Mouse (Mus musculus) forebrain, embryonic 14.5 days (tissue): ENCODE measurements around the gene Sirt6. TPM values are rescaled to one million over a fixed set of nuclear protein-coding genes. Genes with fewer than 3 reads are reported as not detected.

ENCODE experiments used
- ATAC-seq: fragments of 200-750 bp; cut with Nextera tagmentation; 2 replicates; pipeline ENCODE4 v1.8.0; 2017; ENCODE audit warnings: mild to moderate bottlenecking, moderate library complexity
- DNase-seq: peaks from one replicate; pipeline ENCODE4 v3.0.0-alpha.2; 2015; ENCODE audit warnings: low spot score
- H3K27ac ChIP-seq: fragments of 300-500 bp; sonication (generic); 2 replicates; pipeline ENCODE4 v1.5.1; 2014; ENCODE audit warnings: low read depth, mild to moderate bottlenecking, control low read depth, low read length, moderate library complexity
- H3K27me3 ChIP-seq: fragments of 300-500 bp; sonication (generic); replicated peaks from 2 replicates; pipeline ENCODE4 v1.6.1; 2014; ENCODE audit warnings: low read length, control low read depth, mixed read lengths; ENCODE audit not compliant: control insufficient read depth, insufficient read depth
- H3K36me3 ChIP-seq: fragments of 300-500 bp; sonication (generic); 2 replicates; pipeline ENCODE4 v1.6.1; 2014; ENCODE audit warnings: low read length, control low read depth; ENCODE audit not compliant: control insufficient read depth, insufficient read depth
- H3K4me1 ChIP-seq: fragments of 300-500 bp; sonication (generic); 2 replicates; pipeline ENCODE4 v1.6.1; 2014; ENCODE audit warnings: antibody characterized with exemption, low read length, control low read depth; ENCODE audit not compliant: control insufficient read depth, insufficient read depth
- H3K4me2 ChIP-seq: fragments of 300-500 bp; sonication (generic); 2 replicates; pipeline ENCODE4 v1.6.1; 2014; ENCODE audit warnings: mild to moderate bottlenecking, control low read depth, low read length
- H3K4me3 ChIP-seq: fragments of 300-500 bp; sonication (generic); 2 replicates; pipeline ENCODE4 v1.5.1; 2014; ENCODE audit warnings: low read depth, low read length, control low read depth
- H3K9ac ChIP-seq: fragments of 300-500 bp; sonication (generic); 2 replicates; pipeline ENCODE4 v1.6.1; 2014; ENCODE audit warnings: mild to moderate bottlenecking, low read length, control low read depth, moderate library complexity
- H3K9me3 ChIP-seq: fragments of 300-500 bp; sonication (generic); replicated peaks from 2 replicates; pipeline ENCODE4 v1.6.1; 2016; ENCODE audit warnings: low read length, control low read depth, mixed read lengths; ENCODE audit not compliant: control insufficient read depth
- WGBS: fragments of 180-500 bp; shearing (Covaris S2); extraction: QIAGEN DNeasy Blood & Tissue Kit; methylation state at CpG from one replicate; pipeline ENCODE4 v1.1.7; 2014; 5-methylcytosine and 5-hydroxymethylcytosine counted together
- polyA plus RNA-seq: library from polyadenylated mRNA; unstranded; fragments of >200 nt; fragmentation: Nextera tagmentation; extraction: Ambion mirVana; gene quantifications from 2 replicates; pipeline ENCODE4 v1.2.1, GENCODE M21; 2014

The Sirt6 gene
- polyA plus RNA-seq, 1 experiment from 2014 or later = 47.4 TPM

DNA sequence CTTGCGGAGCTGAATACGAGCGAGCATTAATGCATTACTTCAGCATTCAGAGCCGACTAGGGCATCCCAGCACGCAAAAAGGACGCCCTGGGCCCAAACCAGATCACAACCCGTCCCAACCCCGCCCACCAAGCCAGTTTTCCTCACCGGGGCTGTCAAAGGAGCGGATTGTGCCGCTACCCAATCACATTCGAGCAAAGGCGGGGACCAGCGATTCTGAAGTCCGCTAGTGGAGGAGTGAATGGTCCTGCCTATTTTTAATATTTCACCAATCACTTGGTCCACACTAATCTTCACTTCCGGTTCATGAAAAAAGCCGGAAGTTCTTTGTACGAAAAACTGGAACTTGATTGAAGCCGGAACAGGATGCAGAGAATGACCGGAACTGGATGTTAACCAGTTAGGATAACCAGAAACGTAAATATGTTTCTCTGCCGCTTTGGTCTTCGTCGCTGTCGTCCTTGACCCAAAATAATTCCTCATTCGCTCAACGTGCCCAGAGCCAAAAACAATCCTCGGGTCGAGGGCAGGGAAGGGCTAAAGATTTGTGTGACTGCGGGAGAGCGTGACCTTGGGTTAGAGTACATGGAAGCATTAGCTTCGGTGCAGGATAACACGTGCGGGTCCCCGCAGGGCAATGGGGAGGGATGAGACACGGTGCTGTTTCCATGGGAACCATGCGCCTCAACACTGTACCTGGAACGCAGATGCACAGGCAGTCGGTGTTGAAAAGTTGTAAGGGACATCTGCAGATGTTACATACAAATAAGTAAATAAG is 21.4 kb downstream of the Sirt6 start, which contains the start of gene BC025920:
Gene BC025920, plus strand, starts transcription at position 297 of the 778 bp plus-strand sequence.
- ATAC-seq (peak; percentile 87), DNase-seq (peak; percentile 99)
- Histone ChIP-seq H3K4me2 (peak within 1 kb of the TSS; percentile 76), H3K4me1 (peaks cover 10% of the 10 kb centered on the region), H3K27ac (peak within 1 kb of the TSS; percentile 89), H3K4me3 (peak within 1 kb of the TSS; percentile 44), H3K27me3 (no peaks in the 10 kb centered on the region), H3K36me3 (no peaks in the 10 kb centered on the region), H3K9me3 (0 out of 2 replicates have a peak, but pooled peaks cover 2% of the 10 kb centered on the region), H3K9ac (peak within 1 kb of the TSS; percentile 68)
- under 1% methylated on average over 39 of the region's 39 CpGs for whole genome bisulfite sequencing

GRCm38 (mm10) chr10:81605666-81605973 is 22.0 kb downstream of the Sirt6 start:
- H3K4me3 ChIP-seq = peak overlapping the region; percentile 44
- 3% methylated on average over 14 of the region's 14 CpGs for WGBS
- H3K4me2 ChIP-seq = peak overlapping the region; percentile 66
- no peak for DNase-seq
- no peaks in the 10 kb centered on the region for H3K9me3 ChIP-seq
- H3K4me1 ChIP-seq = peaks cover 14% of the 10 kb centered on the region
- no peaks in the 10 kb centered on the region for H3K27me3 ChIP-seq
- H3K9ac ChIP-seq = peak overlapping the region; percentile 60
- H3K36me3 ChIP-seq = no peaks in the 10 kb centered on the region
- ATAC-seq = peak; percentile 16; the same call in 1 of the 2 replicates
- peak overlapping the region; percentile 89 for H3K27ac ChIP-seq

DNA sequence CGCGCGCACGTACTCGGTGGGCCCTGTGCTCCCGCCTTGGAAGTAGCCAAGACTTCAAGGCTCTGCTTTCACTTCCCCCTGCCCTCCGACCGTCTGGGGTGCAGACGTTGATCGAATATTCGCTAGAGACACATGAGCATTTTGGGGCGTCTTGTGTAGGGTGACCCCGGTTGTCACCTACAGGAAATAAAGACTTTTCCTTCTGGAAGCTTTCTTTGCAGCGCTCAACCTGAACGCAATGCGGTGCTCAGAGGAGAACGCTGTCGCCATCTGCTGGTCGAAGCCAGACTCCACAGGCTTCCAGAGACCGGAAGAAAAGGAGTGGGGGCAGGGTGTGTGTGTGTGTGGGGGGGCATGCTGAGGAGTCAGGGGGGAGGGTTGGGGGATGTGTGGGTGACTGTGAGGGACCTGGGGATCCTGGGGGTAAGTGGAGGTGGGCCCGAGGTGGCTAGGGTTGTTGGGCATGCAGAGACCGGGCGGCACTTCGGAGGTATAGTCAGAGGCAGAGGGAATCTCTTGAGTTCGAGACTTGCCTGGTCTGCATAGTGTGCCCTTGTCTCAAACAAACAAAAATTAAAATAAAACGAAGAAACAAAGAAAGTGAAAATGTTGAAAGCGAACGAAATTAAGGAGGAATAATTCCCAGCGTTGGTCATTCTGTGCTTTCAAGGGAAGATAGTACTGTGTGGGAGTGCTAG is 22.5 kb downstream of the Sirt6 start:
- peak overlapping the region; percentile 89 for H3K27ac ChIP-seq
- H3K36me3 ChIP-seq = no peaks in the 10 kb centered on the region
- 20% methylated on average over 29 of the region's 29 CpGs for WGBS
- peak; percentile 42 for ATAC-seq
- peak overlapping the region; percentile 66 for H3K4me2 ChIP-seq
- no peaks in the 10 kb centered on the region for H3K9me3 ChIP-seq
- H3K9ac ChIP-seq = peak overlapping the region; percentile 60
- peak; percentile 95 for DNase-seq
- no peaks in the 10 kb centered on the region for H3K27me3 ChIP-seq
- peak overlapping the region; percentile 44 for H3K4me3 ChIP-seq
- peaks cover 16% of the 10 kb centered on the region for H3K4me1 ChIP-seq

DNA sequence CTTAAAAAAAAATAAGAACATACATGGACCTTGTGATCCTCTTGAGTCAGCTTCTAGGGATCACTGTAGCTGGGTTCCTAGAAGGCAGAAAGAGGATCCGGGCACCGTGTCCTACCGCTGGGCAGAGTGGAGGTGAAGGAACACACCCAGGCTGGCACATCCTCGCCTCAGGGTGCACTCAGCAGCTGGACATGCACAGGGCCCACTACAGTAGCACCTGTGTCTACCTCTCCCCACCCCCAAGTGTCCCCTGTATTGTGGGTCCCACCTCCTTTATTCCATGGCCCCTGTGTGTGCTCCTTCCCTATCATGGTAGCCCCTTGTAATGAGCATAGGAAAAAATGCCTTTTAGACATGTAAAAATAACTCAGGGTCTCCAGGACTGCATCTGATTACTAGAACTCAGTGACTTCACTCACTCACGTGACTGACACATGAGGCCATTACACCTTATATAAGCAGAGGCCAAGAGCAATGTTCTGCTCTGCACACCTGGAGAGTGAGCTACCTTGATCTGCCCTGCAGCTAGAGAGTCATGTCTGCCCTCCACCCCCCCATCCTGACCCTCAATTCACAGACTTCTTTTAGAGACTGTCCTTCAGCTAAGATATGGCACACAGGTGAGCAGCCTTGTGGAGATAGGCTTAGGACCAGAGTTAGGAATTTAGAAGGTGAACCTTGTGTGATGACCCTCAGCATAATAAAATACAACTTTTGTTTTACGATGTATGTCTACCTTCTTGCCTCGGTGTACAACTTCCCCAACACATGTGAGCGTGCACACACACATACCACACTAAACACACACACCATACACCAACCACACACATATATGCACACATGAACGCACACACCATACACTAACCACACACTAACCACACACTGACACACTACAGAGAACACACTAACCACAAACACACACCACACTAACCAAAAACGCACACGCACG is 23.3 kb downstream of the Sirt6 start:
- H3K27ac ChIP-seq = no peak overlapping the region
- H3K4me2 ChIP-seq = no peak overlapping the region
- DNase-seq (no peak), ATAC-seq (no peak)
- H3K9me3 ChIP-seq = no peaks in the 10 kb centered on the region
- H3K4me3 ChIP-seq = no peak overlapping the region
- H3K27me3 ChIP-seq = no peaks in the 10 kb centered on the region
- H3K4me1 ChIP-seq = peaks cover 16% of the 10 kb centered on the region
- H3K36me3 ChIP-seq = no peaks in the 10 kb centered on the region
- 83% methylated on average over 12 of the region's 12 CpGs for WGBS
- no peak overlapping the region for H3K9ac ChIP-seq

GRCm38 (mm10) chr10:81602741-81603151 is 24.9 kb downstream of the Sirt6 start:
- Histone ChIP-seq H3K27me3 (no peaks in the 10 kb centered on the region), H3K36me3 (no peaks in the 10 kb centered on the region), H3K4me2 (no peak overlapping the region), H3K9ac (no peak overlapping the region), H3K4me3 (no peak overlapping the region), H3K27ac (no peak overlapping the region), H3K4me1 (peaks cover 18% of the 10 kb centered on the region), H3K9me3 (no peaks in the 10 kb centered on the region)
- WGBS = 20% methylated on average over 4 of the region's 4 CpGs
- ATAC-seq (no peak), DNase-seq (peak; percentile 90)

GRCm38 (mm10) chr10:81601396-81601905 is 26.1 kb downstream of the Sirt6 start:
- WGBS = 20% methylated on average over 7 of the region's 7 CpGs
- DNase-seq = no peak
- Histone ChIP-seq H3K9ac (no peak overlapping the region), H3K27me3 (no peaks in the 10 kb centered on the region), H3K9me3 (no peaks in the 10 kb centered on the region), H3K4me2 (peak overlapping the region; percentile 44; the same call in 1 of the 2 replicates), H3K36me3 (no peaks in the 10 kb centered on the region), H3K4me1 (peaks cover 29% of the 10 kb centered on the region), H3K27ac (no peak overlapping the region), H3K4me3 (no peak overlapping the region)
- no peak for ATAC-seq

DNA sequence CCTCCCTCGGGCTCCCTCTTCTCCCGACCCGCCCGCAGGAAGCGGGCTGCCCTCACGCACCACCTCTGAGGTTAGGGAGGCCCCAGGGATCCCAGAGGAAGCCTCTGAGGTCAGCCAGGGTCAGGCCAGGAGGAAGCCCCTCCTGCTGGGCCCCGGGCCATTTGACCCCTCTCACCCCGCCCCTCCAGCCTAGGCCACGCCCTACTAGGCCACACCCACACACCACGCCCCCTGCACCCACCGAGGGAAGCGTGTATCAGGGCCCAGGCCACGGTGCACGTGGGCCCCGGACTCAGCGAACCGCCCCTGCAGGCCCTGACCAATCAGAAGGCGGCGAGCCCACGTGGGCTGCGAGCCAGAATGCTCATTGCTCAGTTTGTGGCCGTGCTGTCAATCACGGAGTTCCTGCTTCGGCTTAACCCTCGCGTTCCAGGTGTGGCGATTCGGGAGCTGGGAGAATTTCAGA is 26.8 kb downstream of the Sirt6 start, which contains the start of gene Tle6:
Gene Tle6, minus strand, starts transcription at position 336 of the 466 bp plus-strand sequence.
- Histone ChIP-seq H3K36me3 (no peaks in the 10 kb centered on the region), H3K9ac (no peak within 1 kb of the TSS; the same call in 1 of the 2 replicates), H3K4me1 (peaks cover 36% of the 10 kb centered on the region), H3K4me2 (peak within 1 kb of the TSS; percentile 44), H3K9me3 (no peaks in the 10 kb centered on the region), H3K27ac (no peak within 1 kb of the TSS), H3K27me3 (peaks cover 4% of the 10 kb centered on the region; the same call in 1 of the 2 replicates), H3K4me3 (no peak within 1 kb of the TSS; the same call in 1 of the 2 replicates)
- under 1% methylated on average over 28 of the region's 28 CpGs for WGBS
- ATAC-seq = peak; percentile 78
- DNase-seq = peak; percentile 98

- peaks cover 9% of the 10 kb centered on the region; the same call in 1 of the 2 replicates for H3K27me3 ChIP-seq
- WGBS = 55% methylated on average over 10 of the region's 10 CpGs
- no peak overlapping the region for H3K9ac ChIP-seq
- peaks cover 39% of the 10 kb centered on the region for H3K4me1 ChIP-seq
- H3K9me3 ChIP-seq = no peaks in the 10 kb centered on the region
- DNase-seq (no peak), ATAC-seq (no peak)
- H3K4me3 ChIP-seq = no peak overlapping the region
- H3K4me2 ChIP-seq = no peak overlapping the region
- no peak overlapping the region for H3K27ac ChIP-seq
- H3K36me3 ChIP-seq = no peaks in the 10 kb centered on the region
Observed at GRCm38 (mm10) chr10:81600096-81600495, 27.5 kb downstream of the Sirt6 start.
